Mouse (Mus musculus) forebrain, embryonic 16.5 days (tissue): ENCODE measurements around the gene Dgki. TPM values are rescaled to one million over a fixed set of nuclear protein-coding genes. Genes with fewer than 3 reads are reported as not detected.

Experiments
- ATAC-seq: fragments of 200-750 bp; cut with Nextera tagmentation; 2 replicates; pipeline ENCODE4 v1.8.0; 2017; ENCODE audit warnings: mild to moderate bottlenecking, moderate library complexity
- H3K27ac ChIP-seq: fragments of 300-500 bp; sonication (generic); 2 replicates; pipeline ENCODE4 v1.5.1; 2014; ENCODE audit warnings: low read length, control low read depth
- H3K27me3 ChIP-seq: fragments of 300-500 bp; sonication (generic); replicated peaks from 2 replicates; pipeline ENCODE4 v1.6.1; 2014; ENCODE audit warnings: low read length; ENCODE audit not compliant: control insufficient read depth, insufficient read depth
- H3K36me3 ChIP-seq: fragments of 300-500 bp; sonication (generic); 2 replicates; pipeline ENCODE4 v1.6.1; 2014; ENCODE audit not compliant: control insufficient read depth, insufficient read depth
- H3K4me1 ChIP-seq: fragments of 300-500 bp; sonication (generic); replicated peaks from 2 replicates; pipeline ENCODE4 v1.6.1; 2014; ENCODE audit warnings: low read length; ENCODE audit not compliant: control insufficient read depth, insufficient read depth
- H3K4me2 ChIP-seq: fragments of 300-500 bp; sonication (generic); 2 replicates; pipeline ENCODE4 v1.6.1; 2014; ENCODE audit warnings: mild to moderate bottlenecking, low read length, control low read depth
- H3K4me3 ChIP-seq: fragments of 300-500 bp; sonication (generic); replicated peaks from 2 replicates; pipeline ENCODE4 v1.5.1; 2014; ENCODE audit warnings: mild to moderate bottlenecking, low read length, control low read depth
- H3K9ac ChIP-seq: fragments of 300-500 bp; sonication (generic); replicated peaks from 2 replicates; pipeline ENCODE4 v1.6.1; 2014; ENCODE audit warnings: low read depth, low read length, control low read depth
- H3K9me3 ChIP-seq: fragments of 300-500 bp; sonication (generic); 2 replicates; pipeline ENCODE4 v1.6.1; 2016; ENCODE audit warnings: low read length; ENCODE audit not compliant: control insufficient read depth
- WGBS: fragments of 180-500 bp; shearing (Covaris S2); extraction: QIAGEN DNeasy Blood & Tissue Kit; methylation state at CpG from one replicate; pipeline ENCODE4 v1.1.7; 2014; 5-methylcytosine and 5-hydroxymethylcytosine counted together
- polyA plus RNA-seq: library from polyadenylated mRNA; unstranded; fragments of >200 nt; fragmentation: Nextera tagmentation; extraction: Ambion mirVana; gene quantifications from 2 replicates; pipeline ENCODE4 v1.2.1, GENCODE M21; 2015

Gene Dgki
- polyA plus RNA-seq, 1 experiment from 2014 or later, result 9.6 TPM

- H3K4me3 ChIP-seq, result no peak overlapping the region
- ATAC-seq, result no peak
- no peaks in the 10 kb centered on the region for H3K4me1 ChIP-seq
- H3K36me3 ChIP-seq, result 0 out of 2 replicates have a peak, but pooled peaks cover 1% of the 10 kb centered on the region
- no peaks in the 10 kb centered on the region for H3K9me3 ChIP-seq
- no peak overlapping the region for H3K9ac ChIP-seq
- WGBS, result 4% methylated on average over 4 of the region's 4 CpGs
- no peaks in the 10 kb centered on the region for H3K27me3 ChIP-seq
- H3K27ac ChIP-seq, result no peak overlapping the region
- H3K4me2 ChIP-seq, result no peak overlapping the region
Measured at GRCm38 (mm10) chr6:37007573-37007972, 292.4 kb downstream of the Dgki start.

- H3K36me3 ChIP-seq, result no peaks in the 10 kb centered on the region
- no peak overlapping the region for H3K9ac ChIP-seq
- no peaks in the 10 kb centered on the region for H3K27me3 ChIP-seq
- no peak overlapping the region for H3K4me3 ChIP-seq
- H3K4me1 ChIP-seq, result no peaks in the 10 kb centered on the region
- H3K27ac ChIP-seq, result no peak overlapping the region
- no peaks in the 10 kb centered on the region for H3K9me3 ChIP-seq
- ATAC-seq, result no peak
- 94% methylated on average over 3 of the region's 3 CpGs for WGBS
- H3K4me2 ChIP-seq, result no peak overlapping the region
Measured at GRCm38 (mm10) chr6:37004914-37005313, 295.1 kb downstream of the Dgki start.

GRCm38 (mm10) chr6:37003235-37003634, 296.7 kb downstream of the Dgki start:
- no peaks in the 10 kb centered on the region for H3K4me1 ChIP-seq
- H3K4me3 ChIP-seq, result no peak overlapping the region
- H3K9ac ChIP-seq, result no peak overlapping the region
- WGBS, result 84% methylated on average over 5 of the region's 5 CpGs
- H3K27me3 ChIP-seq, result no peaks in the 10 kb centered on the region
- H3K27ac ChIP-seq, result no peak overlapping the region
- H3K9me3 ChIP-seq, result no peaks in the 10 kb centered on the region
- peaks cover 6% of the 10 kb centered on the region for H3K36me3 ChIP-seq
- no peak for ATAC-seq
- no peak overlapping the region for H3K4me2 ChIP-seq

DNA sequence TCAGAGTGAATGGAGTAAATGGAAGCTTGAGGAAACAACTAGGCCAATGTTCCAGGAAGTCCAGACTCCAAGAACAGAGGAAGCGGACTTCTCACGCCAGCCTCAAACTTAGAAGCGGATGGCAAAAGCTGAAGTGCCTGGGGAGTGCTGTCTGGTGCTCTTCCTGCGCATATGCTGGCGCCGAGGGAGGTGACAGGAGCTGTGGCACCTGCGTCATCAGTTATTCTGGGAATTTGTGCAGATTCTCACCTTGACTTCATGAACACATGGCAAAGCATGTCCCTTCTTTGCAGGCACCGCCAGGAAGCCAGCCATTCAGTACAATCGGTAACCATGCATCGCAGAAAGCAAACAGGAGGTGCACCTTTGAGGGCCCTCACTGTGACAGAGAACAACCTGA, 301.0 kb downstream of the Dgki start:
- ATAC-seq, result no peak
- no peak overlapping the region for H3K4me3 ChIP-seq
- H3K4me1 ChIP-seq, result no peaks in the 10 kb centered on the region
- H3K27me3 ChIP-seq, result no peaks in the 10 kb centered on the region
- no peaks in the 10 kb centered on the region for H3K9me3 ChIP-seq
- no peak overlapping the region for H3K9ac ChIP-seq
- H3K27ac ChIP-seq, result no peak overlapping the region
- peaks cover 6% of the 10 kb centered on the region for H3K36me3 ChIP-seq
- no peak overlapping the region for H3K4me2 ChIP-seq
- WGBS, result 94% methylated on average over 10 of the region's 10 CpGs

GRCm38 (mm10) chr6:36994329-36994728, 305.7 kb downstream of the Dgki start:
- Histone ChIP-seq H3K9me3 (no peaks in the 10 kb centered on the region), H3K4me1 (no peaks in the 10 kb centered on the region), H3K36me3 (peaks cover 6% of the 10 kb centered on the region), H3K27me3 (no peaks in the 10 kb centered on the region), H3K9ac (no peak overlapping the region), H3K4me2 (no peak overlapping the region), H3K4me3 (no peak overlapping the region), H3K27ac (no peak overlapping the region)
- WGBS, result 86% methylated on average over 5 of the region's 5 CpGs
- no peak for ATAC-seq

- H3K9ac ChIP-seq, result no peak overlapping the region
- no peaks in the 10 kb centered on the region for H3K36me3 ChIP-seq
- no peaks in the 10 kb centered on the region for H3K4me1 ChIP-seq
- H3K4me2 ChIP-seq, result no peak overlapping the region
- no peak overlapping the region for H3K27ac ChIP-seq
- WGBS, result 41% methylated on average over 3 of the region's 3 CpGs
- no peak overlapping the region for H3K4me3 ChIP-seq
- H3K27me3 ChIP-seq, result no peaks in the 10 kb centered on the region
- no peaks in the 10 kb centered on the region for H3K9me3 ChIP-seq
- no peak for ATAC-seq
Measured at GRCm38 (mm10) chr6:36990186-36990585, 309.8 kb downstream of the Dgki start.

DNA sequence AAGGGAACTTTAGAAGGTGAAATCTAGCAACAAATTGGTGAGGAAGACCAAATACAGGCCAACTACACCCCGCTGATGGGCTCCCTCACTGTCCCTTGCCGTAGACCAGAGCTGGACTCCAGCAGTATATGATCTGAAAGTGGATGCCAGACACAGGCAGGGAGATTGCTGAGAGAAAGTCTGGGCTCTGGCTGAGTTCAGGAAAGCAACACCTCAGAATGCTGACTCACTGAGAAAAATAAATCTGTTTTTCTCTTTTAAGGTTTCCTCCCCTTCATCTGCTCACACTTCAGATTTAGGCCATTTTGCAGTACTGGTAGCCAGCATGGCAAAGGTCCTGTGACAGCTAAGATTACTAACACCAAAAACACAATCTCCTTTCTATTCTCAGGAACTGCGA, 311.2 kb downstream of the Dgki start:
- no peak overlapping the region for H3K4me3 ChIP-seq
- no peaks in the 10 kb centered on the region for H3K9me3 ChIP-seq
- ATAC-seq, result no peak
- no peaks in the 10 kb centered on the region for H3K4me1 ChIP-seq
- H3K27ac ChIP-seq, result no peak overlapping the region
- H3K36me3 ChIP-seq, result no peaks in the 10 kb centered on the region
- no peak overlapping the region for H3K9ac ChIP-seq
- 93% methylated on average over 3 of the region's 3 CpGs for WGBS
- no peak overlapping the region for H3K4me2 ChIP-seq
- no peaks in the 10 kb centered on the region for H3K27me3 ChIP-seq

DNA sequence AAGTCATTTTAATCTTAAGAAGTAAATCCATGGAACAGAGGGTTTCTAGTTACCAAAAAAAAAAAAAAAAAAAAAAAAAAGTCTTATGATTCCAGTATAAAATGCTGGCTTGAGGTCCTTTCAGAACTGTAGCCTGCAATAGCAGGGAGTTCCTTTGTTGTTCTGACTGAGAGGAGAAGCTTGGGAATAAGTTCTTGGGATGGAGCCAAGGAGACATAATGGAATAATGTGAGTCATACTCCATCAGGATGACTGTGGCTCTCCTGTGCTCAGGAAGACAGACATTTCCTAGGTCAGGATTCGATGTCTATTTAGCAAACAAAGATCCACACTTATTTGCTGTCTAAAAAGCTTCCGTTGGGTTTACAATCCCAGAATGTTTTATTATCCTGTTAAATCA, 318.3 kb downstream of the Dgki start:
- ATAC-seq, result no peak; the same call in 1 of the 2 replicates
- Histone ChIP-seq H3K27ac (no peak overlapping the region), H3K9ac (no peak overlapping the region), H3K4me1 (no peaks in the 10 kb centered on the region), H3K9me3 (no peaks in the 10 kb centered on the region), H3K27me3 (no peaks in the 10 kb centered on the region), H3K36me3 (no peaks in the 10 kb centered on the region), H3K4me2 (no peak overlapping the region), H3K4me3 (no peak overlapping the region)
- 60% methylated on average over 2 of the region's 2 CpGs for WGBS

DNA sequence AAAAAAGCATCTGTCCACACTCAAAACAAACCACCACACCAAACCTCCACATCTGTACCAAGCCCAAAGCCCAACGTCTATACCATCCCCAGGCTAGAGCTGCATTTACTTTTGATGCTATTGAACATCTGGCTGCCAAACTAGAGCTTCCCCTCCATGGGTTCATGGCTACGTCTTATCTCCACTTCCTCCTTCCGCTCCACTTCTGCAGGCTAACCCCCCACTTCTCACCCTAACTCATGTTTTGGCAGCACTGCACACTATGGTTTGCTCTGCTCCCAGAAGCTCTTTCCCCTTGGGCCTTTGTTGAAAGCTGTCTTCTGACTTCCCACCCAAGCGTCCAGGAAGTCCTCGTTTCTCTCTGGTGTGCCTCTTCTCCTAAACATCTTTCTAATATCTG, 319.5 kb downstream of the Dgki start:
- H3K27ac ChIP-seq, result no peak overlapping the region
- WGBS, result 90% methylated on average over 5 of the region's 5 CpGs
- no peak overlapping the region for H3K4me2 ChIP-seq
- H3K36me3 ChIP-seq, result no peaks in the 10 kb centered on the region
- H3K27me3 ChIP-seq, result no peaks in the 10 kb centered on the region
- H3K4me1 ChIP-seq, result no peaks in the 10 kb centered on the region
- no peaks in the 10 kb centered on the region for H3K9me3 ChIP-seq
- no peak overlapping the region for H3K4me3 ChIP-seq
- H3K9ac ChIP-seq, result no peak overlapping the region
- no peak for ATAC-seq

GRCm38 (mm10) chr6:36978176-36978575, 321.8 kb downstream of the Dgki start:
- Histone ChIP-seq H3K27me3 (no peaks in the 10 kb centered on the region), H3K4me3 (no peak overlapping the region), H3K4me1 (no peaks in the 10 kb centered on the region), H3K4me2 (no peak overlapping the region), H3K27ac (no peak overlapping the region), H3K9ac (no peak overlapping the region), H3K9me3 (no peaks in the 10 kb centered on the region), H3K36me3 (0 out of 2 replicates have a peak, but pooled peaks cover 3% of the 10 kb centered on the region)
- WGBS, result 81% methylated on average over 1 of the region's 1 CpGs
- no peak for ATAC-seq
